Mouse (Mus musculus): ENCODE results near the gene Amdhd2. TPM values are rescaled to one million over a fixed set of nuclear protein-coding genes. Genes with fewer than 3 reads are reported as not detected.

Amdhd2 gene
- total RNA-seq, 2 experiments from 2014 or later = 27.4 to 33.7 TPM

- peak; percentile 58 to 78 for DNase-seq (ENCODE audit: low spot score in 2 of 2)
These were observed 35.7 kb upstream of the Amdhd2 start for GRCm38 (mm10) chr17:24199252-24199651.

- no peak for DNase-seq (ENCODE audit: low spot score in 2 of 2)
These were observed 33.7 kb upstream of the Amdhd2 start for GRCm38 (mm10) chr17:24197032-24197824.

DNA sequence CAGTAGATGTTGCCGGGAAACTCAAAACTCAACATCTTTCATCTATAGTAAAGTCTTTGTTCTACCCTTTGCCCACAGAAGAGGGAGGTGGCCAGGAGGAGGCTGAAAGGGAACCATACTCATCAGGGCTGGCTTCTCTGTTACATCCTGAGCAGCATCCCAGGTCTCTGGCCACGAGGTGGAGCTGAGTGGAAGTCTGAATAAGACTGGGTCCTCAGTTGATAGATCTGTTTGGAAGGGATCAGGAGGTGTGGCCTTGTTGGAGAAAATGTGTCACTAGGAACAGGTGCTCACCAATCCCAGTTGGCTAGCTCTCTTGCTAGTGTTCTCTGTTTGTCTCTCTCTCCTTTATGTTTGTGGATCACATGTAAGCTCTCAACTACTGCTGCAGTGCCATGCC, 31.8 kb upstream of the Amdhd2 start:
- no peak for DNase-seq (ENCODE audit: low spot score in 2 of 2)

GRCm38 (mm10) chr17:24193769-24194168, 30.2 kb upstream of the Amdhd2 start:
- no peak for DNase-seq (ENCODE audit: low spot score in 2 of 2)

GRCm38 (mm10) chr17:24193268-24193667, 29.7 kb upstream of the Amdhd2 start:
- DNase-seq (ENCODE audit: low spot score in 2 of 2) = no peak

DNA sequence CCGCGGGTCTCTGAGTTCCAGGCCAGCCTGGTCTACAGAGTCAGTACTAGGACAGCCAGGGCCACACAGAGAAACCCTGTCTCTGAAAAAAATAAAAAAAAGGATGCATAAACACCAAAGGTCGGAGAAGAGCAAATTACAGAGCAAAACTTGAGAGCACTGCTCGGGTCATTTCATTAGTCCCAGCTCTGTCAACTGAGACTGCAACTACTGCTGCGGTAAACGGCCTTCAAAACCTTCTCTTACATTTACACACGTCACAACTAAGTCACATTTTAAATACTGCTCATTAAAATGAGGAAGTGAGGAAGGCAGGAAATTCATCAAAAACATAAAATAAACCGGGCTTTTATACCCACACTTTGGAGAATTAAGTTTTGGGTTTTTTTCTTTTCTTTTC, 29.3 kb upstream of the Amdhd2 start:
- DNase-seq (ENCODE audit: low spot score in 2 of 2) = no peak

- no peak for DNase-seq (ENCODE audit: low spot score in 2 of 2)
These were observed 27.9 kb upstream of the Amdhd2 start for GRCm38 (mm10) chr17:24191481-24191880.

- DNase-seq (ENCODE audit: low spot score in 2 of 2) = no peak
These were observed 27.4 kb upstream of the Amdhd2 start for GRCm38 (mm10) chr17:24190934-24191333.

DNA sequence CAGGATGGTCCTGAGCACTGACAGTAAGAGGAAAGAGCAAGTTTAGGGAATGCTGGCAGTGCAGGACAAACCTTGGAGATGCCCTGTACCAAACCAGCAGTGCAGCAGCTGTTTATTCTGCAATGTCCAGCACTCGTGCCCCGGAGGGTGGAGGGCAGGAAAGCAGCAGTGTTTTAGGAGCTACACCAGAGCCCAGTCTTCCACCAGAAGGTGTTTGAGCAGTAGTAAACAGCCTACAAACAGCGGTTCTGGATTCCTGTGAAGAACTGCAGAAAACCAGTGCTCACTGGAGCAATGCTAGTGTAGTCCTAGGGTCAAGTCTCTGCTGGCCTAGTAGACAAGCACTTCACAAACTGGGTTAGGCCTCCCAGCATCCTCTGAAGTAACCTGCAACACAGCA, 10.7 kb upstream of the Amdhd2 start:
- no peak for DNase-seq (ENCODE audit: low spot score in 2 of 2)

GRCm38 (mm10) chr17:24173423-24173822, 9.9 kb upstream of the Amdhd2 start:
- peak; percentile 67 to 82 for DNase-seq (ENCODE audit: low spot score in 2 of 2)

GRCm38 (mm10) chr17:24171738-24172137, 8.2 kb upstream of the Amdhd2 start:
- no peak for DNase-seq (ENCODE audit: low spot score in 2 of 2)

DNA sequence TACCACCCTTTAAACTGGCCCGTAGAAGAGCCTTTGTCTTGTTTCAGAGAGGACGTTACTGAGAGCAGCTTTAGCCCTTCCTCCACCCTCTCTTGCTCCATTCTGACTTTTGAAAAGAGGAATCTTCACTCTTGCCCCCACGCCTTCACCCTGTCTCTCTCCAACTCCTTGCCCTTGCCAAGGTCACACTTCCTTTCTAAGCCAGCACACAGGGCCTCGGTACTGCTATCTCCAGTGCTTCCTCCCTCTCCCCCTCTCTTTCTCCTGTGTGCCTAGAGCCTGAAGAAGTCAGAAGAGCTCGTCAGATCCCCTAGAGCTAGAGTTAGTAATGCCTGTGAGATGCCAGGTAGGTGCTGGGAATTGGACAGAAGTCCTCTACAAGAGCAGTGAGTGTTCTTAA, 7.2 kb upstream of the Amdhd2 start:
- DNase-seq (ENCODE audit: low spot score in 2 of 2) = peak in 1 of 2 experiments; percentile 21

DNA sequence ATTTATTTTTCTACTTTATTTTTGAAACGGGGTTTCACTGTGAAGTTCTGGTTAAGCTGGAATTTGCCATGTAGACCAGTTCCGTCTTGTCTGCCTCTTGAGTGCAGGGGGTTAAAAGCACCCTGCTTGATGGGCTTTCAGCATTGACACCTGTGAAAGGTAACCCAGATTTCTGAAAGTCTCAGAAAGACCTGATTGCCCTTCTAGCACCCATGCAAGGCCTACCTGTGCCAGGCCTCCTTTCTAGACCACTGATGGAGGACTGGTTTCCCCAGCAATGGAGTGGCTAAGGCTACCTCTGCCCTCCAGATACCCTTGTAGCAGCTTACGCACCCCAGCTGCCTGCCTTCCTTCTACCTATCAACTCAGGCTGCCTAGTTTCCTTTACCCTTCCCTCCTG, 6.6 kb upstream of the Amdhd2 start:
- DNase-seq (ENCODE audit: low spot score in 2 of 2) = no peak

- DNase-seq (ENCODE audit: low spot score in 2 of 2) = peak; percentile 96 to 99
These were observed 5.9 kb upstream of the Amdhd2 start, which contains the start of gene Atp6v0c for GRCm38 (mm10) chr17:24169317-24170065. Atp6v0c (minus strand) TSS chr17:24169702.

DNA sequence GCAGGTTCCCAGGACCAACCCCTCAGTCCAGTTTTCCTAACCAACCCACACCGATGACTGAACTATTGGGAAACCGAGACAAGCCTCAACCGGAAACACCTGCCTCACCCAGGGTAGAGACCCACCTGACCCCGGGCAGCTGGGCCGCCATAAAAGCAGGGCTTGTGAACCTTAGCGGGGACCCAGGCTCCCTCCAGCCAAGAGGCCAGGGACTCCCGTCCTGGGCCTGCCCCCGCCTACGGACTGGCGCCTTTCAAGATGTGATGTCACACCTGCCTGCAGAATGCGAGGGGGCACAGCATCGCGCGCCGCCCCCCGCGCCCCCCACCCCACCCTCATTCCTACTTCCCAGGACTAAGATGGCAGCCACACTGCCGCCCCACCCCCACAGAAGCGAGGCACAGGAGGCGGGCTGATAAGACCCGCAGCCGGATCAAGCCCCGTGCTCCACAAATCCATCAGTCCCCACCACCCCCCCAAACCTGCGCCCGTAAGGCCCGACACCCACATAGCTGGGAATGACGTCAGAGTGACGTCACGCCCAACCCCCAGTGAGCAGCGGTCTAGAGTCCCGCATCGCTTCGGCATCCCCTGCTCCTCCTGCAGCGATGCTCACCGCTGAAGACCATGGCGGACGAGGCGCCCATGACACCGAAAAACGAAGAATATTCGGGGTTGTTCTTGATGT, 5.2 kb upstream of the Amdhd2 start:
- peak in 1 of 2 experiments; percentile 77 for DNase-seq (ENCODE audit: low spot score in 2 of 2)

GRCm38 (mm10) chr17:24167891-24168505, 4.4 kb upstream of the Amdhd2 start:
- DNase-seq (ENCODE audit: low spot score in 2 of 2) = no peak

GRCm38 (mm10) chr17:24167120-24167519, 3.6 kb upstream of the Amdhd2 start:
- no peak for DNase-seq (ENCODE audit: low spot score in 2 of 2)

DNA sequence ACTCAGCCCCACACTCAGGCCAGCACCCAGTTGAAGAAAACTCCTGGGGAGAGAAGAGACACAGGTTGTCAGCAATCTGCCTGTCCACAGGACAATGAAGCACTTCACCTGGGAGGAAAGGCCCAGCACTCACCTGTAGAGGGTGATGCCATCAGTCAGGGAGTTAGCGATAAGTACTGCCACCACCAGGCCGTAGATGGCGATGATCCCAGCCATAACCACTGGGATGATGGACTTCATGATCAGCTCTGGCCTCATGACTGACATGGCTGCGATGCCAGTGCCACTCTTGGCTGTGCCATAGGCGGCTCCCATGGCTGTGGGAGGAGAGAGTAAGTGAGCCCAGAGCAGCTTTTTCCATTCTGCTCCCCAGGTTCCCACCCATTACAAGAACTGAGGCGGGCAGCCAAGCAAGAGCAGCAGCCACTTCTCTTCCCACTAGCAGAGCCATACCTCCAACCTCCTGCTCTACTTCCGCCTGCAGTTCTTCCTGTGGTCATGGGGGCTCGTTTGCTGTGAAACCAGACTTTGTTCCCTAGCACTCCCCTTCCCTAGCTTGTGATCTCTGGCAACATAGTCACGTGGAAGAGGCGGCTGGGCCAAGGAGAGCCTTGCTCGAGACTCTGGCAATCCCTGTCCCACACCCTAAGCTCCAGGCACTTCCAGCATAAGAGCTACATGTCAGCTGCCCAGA, 1.1 kb upstream of the Amdhd2 start:
- no peak for DNase-seq (ENCODE audit: low spot score in 2 of 2)

DNA sequence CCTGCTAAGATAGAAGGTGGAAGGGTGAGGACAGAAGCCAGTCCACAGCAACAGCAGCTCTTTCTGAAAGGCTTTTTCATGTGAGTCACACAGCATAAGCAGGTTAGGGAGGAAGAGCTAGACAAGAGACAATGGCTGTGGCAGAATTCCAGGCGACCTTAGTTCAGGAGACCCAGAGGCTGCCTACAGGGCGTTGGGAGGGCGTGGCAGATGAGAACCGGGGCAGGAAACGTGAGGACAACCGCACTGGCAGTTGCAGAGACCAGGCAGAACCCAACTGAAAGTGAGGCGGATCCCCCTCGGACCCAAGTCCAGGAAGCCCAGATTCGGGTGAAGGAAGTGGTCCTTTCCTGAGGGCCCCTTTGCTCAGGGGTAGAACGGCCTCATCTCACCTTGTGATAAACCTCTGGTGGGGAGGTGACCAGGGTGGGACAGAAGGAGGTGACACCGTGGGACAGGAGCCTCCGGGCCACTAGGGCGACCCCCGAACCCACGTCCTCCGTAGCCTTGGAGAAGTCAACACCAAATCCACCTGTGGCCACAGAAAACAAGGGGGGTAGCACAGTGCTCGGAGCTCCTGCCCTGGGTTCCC, 886 bp downstream of the Amdhd2 start:
- no peak for DNase-seq (ENCODE audit: low spot score in 2 of 2)

DNA sequence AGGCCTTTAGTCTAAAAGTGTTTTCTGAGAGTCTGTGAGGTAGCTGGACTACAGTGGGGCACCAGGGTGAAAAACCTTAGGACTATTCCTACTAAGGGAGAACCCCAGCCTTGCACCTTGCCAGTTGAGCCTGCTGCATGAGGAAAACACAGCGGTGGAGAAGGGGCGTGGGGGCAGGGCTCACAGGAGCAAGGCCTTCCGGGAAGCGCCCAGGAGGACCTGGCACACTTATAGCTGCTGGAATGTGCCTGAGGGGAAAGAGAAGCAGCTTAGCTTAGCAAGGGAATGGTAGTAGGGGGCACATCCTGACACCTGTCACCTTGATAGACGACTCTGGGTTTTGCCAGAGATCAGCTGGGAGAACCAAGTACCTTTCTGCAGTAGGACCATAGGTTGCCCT, 2.1 kb downstream of the Amdhd2 start:
- DNase-seq (ENCODE audit: low spot score in 2 of 2) = no peak
